Mouse (Mus musculus) c-Kit-negative CD71-positive TER-119-positive erythroid progenitor cells, embryonic 14.5 days (primary cell): ENCODE data around the gene Etnk1.
"Not testable (repeated sequence)": the region's sequence is repeated elsewhere in the genome, so short reads cannot be mapped to it uniquely, and the experiment has no call there.

Experiments used
- DNase-seq: peaks from one replicate; pipeline ENCODE4 v3.0.0-alpha.2; 2013; ENCODE audit warnings: low read depth, low spot score

Gene Etnk1

GRCm38 (mm10) chr6:143170166-143170960 lies 3.3 kb downstream of the Etnk1 start:
- no peak for DNase-seq

- DNase-seq = no peak
These were observed 4.0 kb downstream of the Etnk1 start for GRCm38 (mm10) chr6:143171066-143171465.

- DNase-seq = no peak
These were observed 4.9 kb downstream of the Etnk1 start for GRCm38 (mm10) chr6:143171781-143172465.

- DNase-seq = not testable (repeated sequence)
These were observed 5.7 kb downstream of the Etnk1 start for GRCm38 (mm10) chr6:143172683-143173082.

- DNase-seq = no peak
These were observed 7.2 kb downstream of the Etnk1 start for GRCm38 (mm10) chr6:143174226-143174625.

- no peak for DNase-seq
These were observed 8.1 kb downstream of the Etnk1 start for GRCm38 (mm10) chr6:143174906-143175656.

GRCm38 (mm10) chr6:143176076-143176475 lies 9.1 kb downstream of the Etnk1 start:
- DNase-seq = no peak

GRCm38 (mm10) chr6:143176591-143176990 lies 9.6 kb downstream of the Etnk1 start:
- DNase-seq = no peak

- DNase-seq = no peak
These were observed 12.2 kb downstream of the Etnk1 start for GRCm38 (mm10) chr6:143179181-143179580.

GRCm38 (mm10) chr6:143179733-143180132 lies 12.7 kb downstream of the Etnk1 start:
- no peak for DNase-seq

GRCm38 (mm10) chr6:143180511-143180910 lies 13.5 kb downstream of the Etnk1 start:
- no peak for DNase-seq

- DNase-seq = no peak
These were observed 17.1 kb downstream of the Etnk1 start for GRCm38 (mm10) chr6:143184099-143184498.

GRCm38 (mm10) chr6:143184745-143185144 lies 17.7 kb downstream of the Etnk1 start:
- DNase-seq = no peak

GRCm38 (mm10) chr6:143190838-143191476 lies 23.9 kb downstream of the Etnk1 start:
- no peak for DNase-seq

- no peak for DNase-seq
These were observed 24.6 kb downstream of the Etnk1 start for GRCm38 (mm10) chr6:143191477-143192098.

GRCm38 (mm10) chr6:143192709-143193108 lies 25.7 kb downstream of the Etnk1 start:
- DNase-seq = no peak

GRCm38 (mm10) chr6:143193166-143193565 lies 26.1 kb downstream of the Etnk1 start:
- no peak for DNase-seq

- no peak for DNase-seq
These were observed 26.6 kb downstream of the Etnk1 start for GRCm38 (mm10) chr6:143193641-143194040.

GRCm38 (mm10) chr6:143197053-143197452 lies 30.0 kb downstream of the Etnk1 start:
- no peak for DNase-seq

GRCm38 (mm10) chr6:143198421-143198820 lies 31.4 kb downstream of the Etnk1 start:
- no peak for DNase-seq

GRCm38 (mm10) chr6:143203097-143203496 lies 36.1 kb downstream of the Etnk1 start:
- DNase-seq = no peak
